Mouse (Mus musculus) kidney, postnatal 25 days (tissue): Measurements from ENCODE around the gene Prelid1.
A peak's percentile ranks its signal among the peaks of the same experiment; 100 is the strongest.

Source experiments
- DNase-seq, 2 experiments: peaks; one replicate each; pipeline ENCODE4 v3.0.0; 2021; ENCODE audit warnings: mixed read lengths in 2 of 2

Prelid1 gene

GRCm38 (mm10) chr13:55335701-55336100 lies 15.4 kb downstream of the Prelid1 start:
- DNase-seq: no peak

- DNase-seq: peak in 1 of 2 experiments; percentile 20
Measured at GRCm38 (mm10) chr13:55337341-55337975, 17.2 kb downstream of the Prelid1 start.

GRCm38 (mm10) chr13:55338131-55339054 lies 18.1 kb downstream of the Prelid1 start:
- DNase-seq: peak; percentile 31 to 55

GRCm38 (mm10) chr13:55339259-55339658 lies 19.0 kb downstream of the Prelid1 start:
- no peak for DNase-seq

GRCm38 (mm10) chr13:55342469-55342868 lies 22.2 kb downstream of the Prelid1 start:
- DNase-seq: no peak

GRCm38 (mm10) chr13:55344286-55344685 lies 24.0 kb downstream of the Prelid1 start:
- no peak for DNase-seq

GRCm38 (mm10) chr13:55346745-55347144 lies 26.4 kb downstream of the Prelid1 start:
- no peak for DNase-seq

- DNase-seq: no peak
Measured at GRCm38 (mm10) chr13:55361145-55361544, 40.8 kb downstream of the Prelid1 start.

- DNase-seq: peak in 1 of 2 experiments; percentile 55
Measured at GRCm38 (mm10) chr13:55361974-55362452, 41.7 kb downstream of the Prelid1 start.

- DNase-seq: peak; percentile 97 to 100
Measured at GRCm38 (mm10) chr13:55362453-55363060, 42.3 kb downstream of the Prelid1 start, which contains the start of gene Lman2. Gene Lman2 (minus strand): TSS chr13:55362783.

- peak in 1 of 2 experiments; percentile 33 for DNase-seq
Measured at GRCm38 (mm10) chr13:55368401-55368800, 48.1 kb downstream of the Prelid1 start.

GRCm38 (mm10) chr13:55369531-55370114 lies 49.3 kb downstream of the Prelid1 start, which contains the start of gene Rgs14:
Gene Rgs14 (plus strand): TSS chr13:55369732.
- DNase-seq: no peak

- peak; percentile 80 to 88 for DNase-seq
Measured at GRCm38 (mm10) chr13:55370234-55370633, 49.9 kb downstream of the Prelid1 start.

GRCm38 (mm10) chr13:55371007-55371681 lies 50.8 kb downstream of the Prelid1 start:
- DNase-seq: no peak

- DNase-seq: no peak
Measured at GRCm38 (mm10) chr13:55371740-55372139, 51.4 kb downstream of the Prelid1 start.

- DNase-seq: no peak
Measured at GRCm38 (mm10) chr13:55374206-55374924, 54.1 kb downstream of the Prelid1 start.
